Mouse (Mus musculus): ENCODE measurements around the gene Cdh13.

The Cdh13 gene

GRCm38 (mm10) chr8:118296477-118296876 is 12.9 kb downstream of the Cdh13 start:
- no peak for DNase-seq (ENCODE audit: inconsistent age in 2 of 2, low spot score in 1 of 2)

- DNase-seq (ENCODE audit: inconsistent age in 2 of 2, low spot score in 1 of 2), result no peak
Measured at GRCm38 (mm10) chr8:118306957-118307356, 23.4 kb downstream of the Cdh13 start.

- DNase-seq (ENCODE audit: inconsistent age in 2 of 2, low spot score in 1 of 2), result no peak
Measured at GRCm38 (mm10) chr8:118309106-118309505, 25.6 kb downstream of the Cdh13 start.

GRCm38 (mm10) chr8:118313426-118314187 is 30.1 kb downstream of the Cdh13 start:
- DNase-seq (ENCODE audit: inconsistent age in 2 of 2, low spot score in 1 of 2), result peak in 1 of 2 experiments; percentile 5

- DNase-seq (ENCODE audit: inconsistent age in 2 of 2, low spot score in 1 of 2), result no peak
Measured at GRCm38 (mm10) chr8:118314188-118314563, 30.6 kb downstream of the Cdh13 start.

GRCm38 (mm10) chr8:118314932-118315331 is 31.4 kb downstream of the Cdh13 start:
- no peak for DNase-seq (ENCODE audit: inconsistent age in 2 of 2, low spot score in 1 of 2)

- DNase-seq (ENCODE audit: inconsistent age in 2 of 2, low spot score in 1 of 2), result no peak
Measured at GRCm38 (mm10) chr8:118316440-118316839, 32.9 kb downstream of the Cdh13 start.

- DNase-seq (ENCODE audit: inconsistent age in 2 of 2, low spot score in 1 of 2), result no peak
Measured at GRCm38 (mm10) chr8:118320566-118320965, 37.0 kb downstream of the Cdh13 start.

GRCm38 (mm10) chr8:118323421-118323820 is 39.9 kb downstream of the Cdh13 start:
- DNase-seq (ENCODE audit: inconsistent age in 2 of 2, low spot score in 1 of 2), result no peak

GRCm38 (mm10) chr8:118334933-118335332 is 51.4 kb downstream of the Cdh13 start:
- peak in 1 of 2 experiments; percentile 34 for DNase-seq (ENCODE audit: inconsistent age in 2 of 2, low spot score in 1 of 2)

GRCm38 (mm10) chr8:118339711-118340110 is 56.2 kb downstream of the Cdh13 start:
- no peak for DNase-seq (ENCODE audit: inconsistent age in 2 of 2, low spot score in 1 of 2)

GRCm38 (mm10) chr8:118343267-118343666 is 59.7 kb downstream of the Cdh13 start:
- no peak for DNase-seq (ENCODE audit: inconsistent age in 2 of 2, low spot score in 1 of 2)

- no peak for DNase-seq (ENCODE audit: inconsistent age in 2 of 2, low spot score in 1 of 2)
Measured at GRCm38 (mm10) chr8:118348710-118349489, 65.4 kb downstream of the Cdh13 start.

GRCm38 (mm10) chr8:118350136-118350535 is 66.6 kb downstream of the Cdh13 start:
- no peak for DNase-seq (ENCODE audit: inconsistent age in 2 of 2, low spot score in 1 of 2)

GRCm38 (mm10) chr8:118353022-118353421 is 69.5 kb downstream of the Cdh13 start:
- DNase-seq (ENCODE audit: inconsistent age in 2 of 2, low spot score in 1 of 2), result no peak

- DNase-seq (ENCODE audit: inconsistent age in 2 of 2, low spot score in 1 of 2), result no peak
Measured at GRCm38 (mm10) chr8:118357067-118357466, 73.5 kb downstream of the Cdh13 start.

GRCm38 (mm10) chr8:118357596-118357995 is 74.1 kb downstream of the Cdh13 start:
- DNase-seq (ENCODE audit: inconsistent age in 2 of 2, low spot score in 1 of 2), result no peak

- no peak for DNase-seq (ENCODE audit: inconsistent age in 2 of 2, low spot score in 1 of 2)
Measured at GRCm38 (mm10) chr8:118363781-118364180, 80.2 kb downstream of the Cdh13 start.

GRCm38 (mm10) chr8:118373092-118373491 is 89.6 kb downstream of the Cdh13 start:
- DNase-seq (ENCODE audit: inconsistent age in 2 of 2, low spot score in 1 of 2), result no peak

- no peak for DNase-seq (ENCODE audit: inconsistent age in 2 of 2, low spot score in 1 of 2)
Measured at GRCm38 (mm10) chr8:118374738-118375137, 91.2 kb downstream of the Cdh13 start.

GRCm38 (mm10) chr8:118376791-118377190 is 93.3 kb downstream of the Cdh13 start:
- no peak for DNase-seq (ENCODE audit: inconsistent age in 2 of 2, low spot score in 1 of 2)

- DNase-seq (ENCODE audit: inconsistent age in 2 of 2, low spot score in 1 of 2), result no peak
Measured at GRCm38 (mm10) chr8:118378985-118379384, 95.5 kb downstream of the Cdh13 start.
